Mouse (Mus musculus) embryonic facial prominence, embryonic 15.5 days (tissue): ENCODE measurements around the gene Ccdc87. TPM values are rescaled to one million over a fixed set of nuclear protein-coding genes. Genes with fewer than 3 reads are reported as not detected.
"Not testable (repeated sequence)": the region's sequence is repeated elsewhere in the genome, so short reads cannot be mapped to it uniquely, and the experiment has no call there.

ENCODE experiments used
- ATAC-seq: fragments of 200-750 bp; cut with Nextera tagmentation; 2 replicates; pipeline ENCODE4 v1.8.0; 2017; ENCODE audit warnings: low read depth, moderate TSS enrichment; ENCODE audit not compliant: insufficient number of reproducible peaks, low FRiP score, low TSS enrichment
- H3K27ac ChIP-seq: fragments of 300-500 bp; sonication (generic); replicated peaks from 2 replicates; pipeline ENCODE4 v1.5.1; 2015; ENCODE audit warnings: mild to moderate bottlenecking, inconsistent platforms
- H3K27me3 ChIP-seq: fragments of 300-500 bp; sonication (generic); 2 replicates; pipeline ENCODE4 v1.6.1; 2015; ENCODE audit warnings: inconsistent platforms
- H3K36me3 ChIP-seq: fragments of 300-500 bp; sonication (generic); 2 replicates; pipeline ENCODE4 v1.6.1; 2015; ENCODE audit warnings: mild to moderate bottlenecking, inconsistent platforms
- H3K4me1 ChIP-seq: fragments of 300-500 bp; sonication (generic); 2 replicates; pipeline ENCODE4 v1.6.1; 2015; ENCODE audit warnings: inconsistent platforms
- H3K4me2 ChIP-seq: fragments of 300-500 bp; sonication (generic); replicated peaks from 2 replicates; pipeline ENCODE4 v1.6.1; 2015; ENCODE audit warnings: mild to moderate bottlenecking, inconsistent platforms
- H3K4me3 ChIP-seq: fragments of 300-500 bp; sonication (generic); replicated peaks from 2 replicates; pipeline ENCODE4 v1.5.1; 2015; ENCODE audit warnings: mild to moderate bottlenecking, inconsistent platforms
- H3K9ac ChIP-seq: fragments of 300-500 bp; sonication (generic); 2 replicates; pipeline ENCODE4 v1.6.1; 2015; ENCODE audit warnings: inconsistent platforms
- H3K9me3 ChIP-seq: fragments of 300-500 bp; sonication (generic); replicated peaks from 2 replicates; pipeline ENCODE4 v1.6.1; 2016; ENCODE audit warnings: inconsistent platforms
- WGBS: fragments of 180-500 bp; shearing (Covaris S2); methylation state at CpG from one replicate; pipeline ENCODE4 v1.1.7; 2015; 5-methylcytosine and 5-hydroxymethylcytosine counted together
- polyA plus RNA-seq: library from polyadenylated mRNA; unstranded; fragments of >200 nt; fragmentation: Nextera tagmentation; extraction: Ambion mirVana; gene quantifications from 2 replicates; pipeline ENCODE4 v1.2.1, GENCODE M21; 2015

Gene Ccdc87
- polyA plus RNA-seq, 1 experiment from 2014 or later: 1.9 TPM

DNA sequence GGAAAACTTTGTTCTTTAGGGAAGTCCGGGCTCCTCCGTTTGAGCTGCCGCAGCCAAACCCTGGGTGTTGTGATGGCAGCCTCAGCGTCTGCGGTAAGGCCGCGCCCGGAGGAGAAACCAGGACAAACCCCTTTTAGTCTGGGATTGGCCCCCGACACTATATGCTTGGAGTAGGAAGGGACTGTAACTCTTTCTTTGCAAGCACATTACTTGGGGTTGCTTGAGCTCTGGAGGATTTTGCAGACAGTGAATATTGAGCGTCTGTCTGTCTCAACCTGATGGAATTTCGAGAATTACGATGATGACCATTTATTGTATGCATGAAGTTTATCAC is 27.3 kb upstream of the Ccdc87 start:
- H3K4me1 ChIP-seq: peaks cover 23% of the 10 kb centered on the region
- no peaks in the 10 kb centered on the region for H3K27me3 ChIP-seq
- H3K36me3 ChIP-seq: no peaks in the 10 kb centered on the region
- H3K9ac ChIP-seq: peak overlapping the region; percentile 62
- peak overlapping the region; percentile 97 for H3K27ac ChIP-seq
- ATAC-seq: peak; percentile 64
- peak overlapping the region; percentile 64 for H3K4me2 ChIP-seq
- peak overlapping the region; percentile 93 for H3K4me3 ChIP-seq
- no peaks in the 10 kb centered on the region for H3K9me3 ChIP-seq
- 3% methylated on average over 12 of the region's 12 CpGs for WGBS

DNA sequence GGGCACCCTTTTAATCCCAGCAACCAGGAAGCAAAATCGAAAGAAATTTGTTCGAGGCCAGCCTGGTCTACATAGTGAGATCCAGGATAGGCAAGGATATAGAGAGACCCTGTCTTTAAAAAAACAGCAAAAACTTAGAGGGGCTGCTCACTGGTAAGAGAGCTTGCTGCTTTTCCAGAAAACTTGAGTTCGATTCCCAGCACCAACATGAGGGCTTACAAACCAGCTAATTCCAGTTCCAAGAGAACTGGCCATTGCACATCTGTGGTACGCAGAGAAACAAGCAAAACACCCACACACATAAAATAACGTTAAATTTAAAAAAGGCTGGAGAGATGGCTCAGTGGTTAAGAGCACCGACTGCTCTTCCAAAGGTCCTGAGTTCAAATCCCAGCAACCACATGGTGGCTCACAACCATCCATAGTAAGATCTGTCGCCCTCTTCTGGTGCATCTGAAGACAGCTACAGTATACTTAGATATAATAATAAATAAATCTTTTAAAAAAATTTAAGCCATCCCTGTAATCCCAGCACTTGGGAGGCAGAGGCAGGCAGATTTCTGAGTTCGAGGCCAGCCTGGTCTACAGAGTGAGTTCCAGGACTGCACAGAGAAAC is 26.7 kb upstream of the Ccdc87 start:
- H3K4me1 ChIP-seq: peaks cover 23% of the 10 kb centered on the region
- H3K9me3 ChIP-seq, H3K27me3 ChIP-seq, ATAC-seq, H3K36me3 ChIP-seq: not testable (repeated sequence)
- peak overlapping the region; percentile 97 for H3K27ac ChIP-seq
- H3K4me2 ChIP-seq: peak overlapping the region; percentile 64
- peak overlapping the region; percentile 62; the same call in 1 of the 2 replicates for H3K9ac ChIP-seq
- WGBS: 77% methylated on average over 8 of the region's 8 CpGs
- H3K4me3 ChIP-seq: peak overlapping the region; percentile 93

DNA sequence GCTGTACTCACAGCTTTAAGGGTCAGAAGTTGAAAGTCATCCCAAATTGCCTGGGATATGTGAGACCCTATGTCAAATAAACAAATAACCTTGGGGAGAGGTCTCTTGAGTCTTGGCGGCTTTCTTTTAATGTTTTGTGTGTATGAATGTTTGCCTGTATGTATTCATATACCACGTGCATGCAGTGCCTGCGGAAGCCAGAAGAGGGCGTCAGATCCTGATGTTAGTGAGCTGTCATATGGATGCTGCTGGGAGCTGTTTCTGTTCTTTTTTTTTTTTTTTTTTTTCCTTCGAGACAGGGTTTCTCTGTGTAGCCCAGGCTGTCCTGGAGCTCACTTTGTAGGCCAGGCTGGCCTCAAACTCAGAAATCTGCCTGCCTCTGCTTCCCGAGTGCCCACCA is 26.2 kb upstream of the Ccdc87 start:
- Histone ChIP-seq H3K4me2 (no peak overlapping the region), H3K27me3 (no peaks in the 10 kb centered on the region), H3K9me3 (no peaks in the 10 kb centered on the region), H3K27ac (no peak overlapping the region), H3K36me3 (no peaks in the 10 kb centered on the region), H3K4me1 (peaks cover 21% of the 10 kb centered on the region), H3K9ac (no peak overlapping the region), H3K4me3 (no peak overlapping the region)
- WGBS: 76% methylated on average over 6 of the region's 6 CpGs
- ATAC-seq: no peak

DNA sequence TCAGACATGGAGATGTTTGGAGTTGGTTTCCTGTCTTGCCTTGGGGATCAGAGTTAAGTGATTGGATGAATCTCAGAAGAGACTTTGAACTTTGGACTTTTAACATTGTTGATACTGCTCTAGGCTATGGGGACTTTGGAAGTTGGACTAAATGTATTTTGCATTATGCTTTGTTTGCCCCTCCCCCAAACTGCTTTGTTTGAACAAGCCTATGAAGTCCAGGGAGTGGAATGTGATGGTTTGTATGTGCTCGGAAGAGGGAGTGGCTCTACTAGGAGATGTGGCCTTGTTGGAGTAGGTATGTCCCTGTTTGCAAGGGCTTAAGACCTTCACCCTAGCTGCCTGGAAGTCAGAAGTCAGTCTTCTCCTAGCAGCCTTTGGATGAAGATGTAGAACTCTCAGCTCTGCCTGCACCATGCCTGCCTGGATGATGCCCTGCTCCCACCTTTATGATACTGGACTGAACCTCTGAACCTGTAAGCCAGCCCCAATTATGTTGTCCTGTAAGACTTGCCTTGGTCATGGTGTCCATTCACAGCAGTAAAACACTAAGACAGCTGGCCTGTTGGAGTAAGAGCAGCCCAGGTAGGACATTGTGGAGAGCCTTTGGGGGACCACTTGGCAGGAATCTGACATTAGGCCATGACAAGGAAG is 21.9 kb upstream of the Ccdc87 start:
- H3K9ac ChIP-seq: no peak overlapping the region
- no peaks in the 10 kb centered on the region for H3K27me3 ChIP-seq
- H3K9me3 ChIP-seq: no peaks in the 10 kb centered on the region
- no peak overlapping the region for H3K4me3 ChIP-seq
- no peaks in the 10 kb centered on the region for H3K36me3 ChIP-seq
- WGBS: 35% methylated on average over 1 of the region's 1 CpGs
- 0 out of 2 replicates have a peak, but pooled peaks cover 2% of the 10 kb centered on the region for H3K4me1 ChIP-seq
- H3K4me2 ChIP-seq: no peak overlapping the region
- ATAC-seq: no peak
- H3K27ac ChIP-seq: no peak overlapping the region

DNA sequence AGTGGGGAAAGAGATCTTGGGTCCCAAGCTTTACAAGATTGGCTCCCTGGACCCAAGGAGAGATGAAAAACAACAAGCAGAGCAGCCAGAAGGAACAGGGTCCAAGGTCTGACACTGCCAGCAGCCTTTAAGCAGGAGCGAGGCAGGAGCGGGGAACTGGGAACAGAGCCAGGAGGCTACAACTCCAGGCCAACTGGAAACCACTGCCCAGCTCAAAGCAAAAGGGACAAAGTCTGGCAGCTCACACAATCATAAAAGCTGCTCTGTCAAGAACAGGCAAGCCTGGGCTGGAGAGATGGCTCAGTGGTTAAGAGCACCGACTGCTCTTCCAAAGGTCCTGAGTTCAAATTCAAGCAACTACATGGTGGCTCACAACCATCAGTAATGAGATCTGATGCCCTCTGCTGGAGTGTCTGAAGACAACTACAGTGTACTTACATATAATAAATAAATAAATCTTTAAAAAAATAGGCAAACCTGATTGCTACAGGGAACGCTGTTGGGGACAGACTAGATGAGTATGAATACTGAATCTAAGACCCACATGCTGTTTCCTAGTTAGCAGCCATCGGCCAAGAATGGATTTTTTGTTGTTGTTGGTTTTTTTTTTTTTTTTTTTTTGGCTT is 18.4 kb upstream of the Ccdc87 start:
- H3K27ac ChIP-seq: no peak overlapping the region
- H3K9me3 ChIP-seq: no peaks in the 10 kb centered on the region
- peaks cover 21% of the 10 kb centered on the region for H3K36me3 ChIP-seq
- 59% methylated on average over 5 of the region's 5 CpGs for WGBS
- H3K4me2 ChIP-seq: no peak overlapping the region
- no peak overlapping the region for H3K9ac ChIP-seq
- no peaks in the 10 kb centered on the region for H3K27me3 ChIP-seq
- peak; percentile 47; the same call in 1 of the 2 replicates for ATAC-seq
- no peak overlapping the region for H3K4me3 ChIP-seq
- H3K4me1 ChIP-seq: no peaks in the 10 kb centered on the region

DNA sequence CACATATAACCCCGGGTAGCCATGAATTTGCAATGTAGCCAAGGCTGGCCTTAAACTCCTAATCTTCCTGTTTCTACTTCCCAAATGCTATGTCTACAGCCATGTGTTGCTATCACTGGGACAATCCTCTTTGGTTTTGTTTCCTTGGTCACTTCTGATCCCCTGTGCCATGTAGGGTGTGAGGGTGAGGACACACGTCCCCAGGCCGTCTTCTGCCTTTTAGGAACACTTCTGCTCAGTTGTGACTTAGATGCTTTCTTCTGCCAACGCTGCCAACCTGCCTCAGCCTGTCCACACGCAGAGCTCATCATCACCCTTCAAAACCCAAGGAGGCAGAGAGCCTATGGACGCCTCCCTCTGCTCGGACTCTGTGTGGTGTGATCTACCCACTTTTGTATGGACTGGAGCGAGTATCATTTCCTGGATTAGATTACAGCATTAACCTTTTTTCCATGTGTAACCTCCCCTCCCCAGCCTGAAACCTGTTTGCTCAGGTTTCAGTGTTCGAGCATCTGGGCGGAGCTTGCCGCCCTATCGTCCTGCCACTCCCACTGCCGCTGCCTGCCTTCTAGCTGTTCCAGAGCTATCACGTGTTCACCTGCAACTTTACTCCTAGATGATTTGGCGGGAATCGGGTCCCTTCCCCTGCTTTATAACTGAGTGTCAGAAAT is 10.6 kb upstream of the Ccdc87 start:
- H3K9ac ChIP-seq: no peak overlapping the region
- H3K9me3 ChIP-seq: no peaks in the 10 kb centered on the region
- no peaks in the 10 kb centered on the region; the same call in 1 of the 2 replicates for H3K4me1 ChIP-seq
- no peak overlapping the region; the same call in 1 of the 2 replicates for H3K27ac ChIP-seq
- no peak for ATAC-seq
- peaks cover 47% of the 10 kb centered on the region for H3K36me3 ChIP-seq
- H3K27me3 ChIP-seq: no peaks in the 10 kb centered on the region
- WGBS: 43% methylated on average over 16 of the region's 16 CpGs
- H3K4me2 ChIP-seq: peak overlapping the region; percentile 8; the same call in 1 of the 2 replicates
- H3K4me3 ChIP-seq: no peak overlapping the region

DNA sequence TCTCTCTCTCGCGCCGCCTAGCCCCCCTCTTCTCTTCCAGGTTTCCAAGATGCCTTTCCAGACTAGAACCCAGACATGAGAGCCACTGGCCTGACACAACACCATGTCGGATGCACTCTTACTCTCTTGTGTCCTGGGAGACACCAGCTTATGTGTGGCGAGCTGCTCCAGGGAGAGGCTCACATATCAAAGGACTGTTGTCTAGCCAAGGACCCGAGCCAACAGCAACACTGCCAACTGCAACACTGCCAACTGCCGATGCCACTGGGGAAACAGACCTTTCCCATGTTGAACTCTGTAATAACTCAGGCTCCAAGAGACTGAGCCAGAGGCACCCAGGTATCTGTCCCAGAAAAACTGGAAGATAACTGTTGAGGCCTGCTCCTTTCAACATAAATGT is 10.0 kb upstream of the Ccdc87 start:
- Histone ChIP-seq H3K4me3 (no peak overlapping the region), H3K9ac (no peak overlapping the region), H3K4me1 (no peaks in the 10 kb centered on the region; the same call in 1 of the 2 replicates), H3K9me3 (no peaks in the 10 kb centered on the region), H3K27ac (peak overlapping the region; percentile 7; the same call in 1 of the 2 replicates), H3K36me3 (peaks cover 45% of the 10 kb centered on the region), H3K27me3 (no peaks in the 10 kb centered on the region), H3K4me2 (no peak overlapping the region; the same call in 1 of the 2 replicates)
- WGBS: 55% methylated on average over 7 of the region's 7 CpGs
- no peak for ATAC-seq

DNA sequence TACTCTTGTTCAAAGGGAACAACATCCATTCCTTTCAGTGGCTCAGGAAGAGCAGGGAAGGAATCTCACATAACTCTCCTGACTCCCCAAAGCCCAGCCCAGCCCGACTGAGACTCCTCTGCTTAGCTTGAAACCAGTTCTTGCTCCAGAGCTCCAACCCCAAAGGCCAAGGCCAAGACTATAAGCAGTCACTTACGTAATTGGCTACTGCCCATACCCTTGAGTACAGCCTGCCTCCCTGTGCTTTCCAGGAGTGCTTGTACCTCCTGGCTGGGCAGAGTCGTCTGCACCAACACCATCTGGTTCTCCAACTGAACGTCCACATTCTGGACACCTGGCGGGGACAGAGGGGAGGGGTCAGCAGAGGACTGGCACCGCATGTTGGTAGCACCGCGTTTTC is 5.2 kb upstream of the Ccdc87 start:
- Histone ChIP-seq H3K4me1 (peaks cover 12% of the 10 kb centered on the region), H3K27me3 (no peaks in the 10 kb centered on the region), H3K36me3 (peaks cover 28% of the 10 kb centered on the region), H3K27ac (no peak overlapping the region), H3K4me2 (no peak overlapping the region), H3K4me3 (no peak overlapping the region), H3K9me3 (no peaks in the 10 kb centered on the region), H3K9ac (no peak overlapping the region)
- ATAC-seq: no peak
- WGBS: 80% methylated on average over 8 of the region's 8 CpGs

DNA sequence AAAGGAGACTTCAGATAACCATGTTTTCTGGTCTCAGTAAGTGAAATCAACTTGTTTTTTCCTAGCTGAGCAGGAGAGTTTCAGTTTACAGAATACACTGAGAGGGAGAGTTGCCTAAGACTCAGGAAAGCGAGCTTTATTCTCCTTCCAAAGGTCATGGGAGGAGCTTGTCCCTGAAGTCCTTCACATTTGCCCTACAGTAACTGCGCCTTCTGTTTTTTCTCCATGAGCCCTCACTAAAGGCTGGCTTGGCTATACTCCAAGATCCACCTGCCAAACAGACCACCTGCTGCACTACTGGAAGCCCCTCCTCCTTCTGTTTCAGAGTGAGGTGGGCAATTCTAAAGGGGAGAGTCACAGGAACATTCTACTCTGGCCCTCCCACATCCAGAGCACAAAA is 3.1 kb upstream of the Ccdc87 start:
- Histone ChIP-seq H3K9me3 (no peaks in the 10 kb centered on the region), H3K4me2 (no peak overlapping the region), H3K9ac (no peak overlapping the region), H3K27me3 (peaks cover 14% of the 10 kb centered on the region), H3K4me1 (peaks cover 22% of the 10 kb centered on the region), H3K4me3 (no peak overlapping the region), H3K27ac (no peak overlapping the region), H3K36me3 (peaks cover 20% of the 10 kb centered on the region; the same call in 1 of the 2 replicates)
- no peak for ATAC-seq
- WGBS: 73% methylated on average over 2 of the region's 2 CpGs

DNA sequence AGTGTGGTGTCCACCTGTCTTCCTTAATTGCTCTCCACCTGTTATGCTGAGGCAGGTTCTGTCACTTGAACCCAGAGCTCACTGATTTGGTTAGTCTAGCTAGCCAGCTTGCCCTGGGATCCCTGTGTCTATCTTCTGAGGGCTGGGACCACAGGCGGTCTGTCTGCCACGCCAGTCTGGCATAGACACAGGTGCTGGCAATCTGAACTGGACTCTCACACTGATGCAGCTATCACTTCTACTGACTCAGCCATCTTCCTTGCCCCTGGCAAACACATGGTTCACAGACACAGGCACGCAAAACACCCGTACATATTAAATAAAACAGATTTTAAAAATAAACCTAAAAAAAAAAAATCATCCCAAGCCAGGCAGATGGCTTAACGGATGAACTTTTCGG is 2.1 kb upstream of the Ccdc87 start:
- no peak overlapping the region for H3K27ac ChIP-seq
- no peak for ATAC-seq
- peaks cover 22% of the 10 kb centered on the region for H3K4me1 ChIP-seq
- H3K9me3 ChIP-seq: no peaks in the 10 kb centered on the region
- H3K4me2 ChIP-seq: no peak overlapping the region
- WGBS: 84% methylated on average over 6 of the region's 6 CpGs
- H3K4me3 ChIP-seq: no peak overlapping the region
- H3K36me3 ChIP-seq: peaks cover 17% of the 10 kb centered on the region; the same call in 1 of the 2 replicates
- no peak overlapping the region for H3K9ac ChIP-seq
- peaks cover 24% of the 10 kb centered on the region for H3K27me3 ChIP-seq

DNA sequence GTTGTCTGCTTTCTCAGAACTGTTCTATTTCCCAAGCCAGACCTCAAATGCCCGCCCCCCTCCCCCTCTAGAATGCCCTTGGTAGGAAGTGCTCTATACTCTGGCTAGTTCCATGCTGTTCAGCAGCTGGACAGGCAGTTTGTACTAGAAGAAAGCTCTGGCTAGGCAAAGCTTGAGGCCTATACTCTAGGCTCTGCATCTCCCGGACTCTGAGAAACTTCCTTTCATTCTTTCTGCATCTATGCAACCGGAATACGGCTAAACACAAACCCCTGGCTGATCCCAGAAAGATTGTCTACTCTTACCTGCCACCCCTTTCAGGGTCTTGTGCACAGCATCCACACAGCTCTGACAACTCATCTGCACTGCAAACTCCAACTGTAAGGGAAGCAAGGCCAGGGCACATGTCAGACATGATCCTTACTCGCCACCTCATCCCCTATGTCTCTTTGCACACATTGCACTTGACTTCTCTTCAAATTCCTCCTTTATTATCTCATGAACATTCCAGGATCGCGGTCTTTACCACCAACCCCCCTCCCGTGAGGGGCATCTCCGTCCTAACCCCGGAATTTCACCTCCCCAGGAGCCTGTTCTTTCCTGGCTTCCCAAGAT is 533 bp upstream of the Ccdc87 start:
- WGBS: 28% methylated on average over 10 of the region's 10 CpGs
- Histone ChIP-seq H3K27ac (0 out of 2 replicates have a peak overlapping the region, but pooled peaks have one; percentile 25), H3K4me1 (peaks cover 22% of the 10 kb centered on the region)

More for the DNA sequence above, 533 bp upstream of the Ccdc87 start:
- 0 out of 2 replicates have a peak, but pooled peaks have one; percentile 6 for ATAC-seq
- H3K27me3 ChIP-seq: peaks cover 28% of the 10 kb centered on the region
- H3K9ac ChIP-seq: peak overlapping the region; percentile 75
- H3K36me3 ChIP-seq: 0 out of 2 replicates have a peak, but pooled peaks cover 2% of the 10 kb centered on the region
- peak overlapping the region; percentile 64 for H3K4me3 ChIP-seq
- H3K9me3 ChIP-seq: no peaks in the 10 kb centered on the region
- H3K4me2 ChIP-seq: peak overlapping the region; percentile 98
